Mouse (Mus musculus) kidney, adult 18-20 months (tissue): ENCODE results near the gene Mknk1.

Experiments
- DNase-seq: peaks from one replicate; pipeline ENCODE4 v3.0.0; 2021

The Mknk1 gene

DNA sequence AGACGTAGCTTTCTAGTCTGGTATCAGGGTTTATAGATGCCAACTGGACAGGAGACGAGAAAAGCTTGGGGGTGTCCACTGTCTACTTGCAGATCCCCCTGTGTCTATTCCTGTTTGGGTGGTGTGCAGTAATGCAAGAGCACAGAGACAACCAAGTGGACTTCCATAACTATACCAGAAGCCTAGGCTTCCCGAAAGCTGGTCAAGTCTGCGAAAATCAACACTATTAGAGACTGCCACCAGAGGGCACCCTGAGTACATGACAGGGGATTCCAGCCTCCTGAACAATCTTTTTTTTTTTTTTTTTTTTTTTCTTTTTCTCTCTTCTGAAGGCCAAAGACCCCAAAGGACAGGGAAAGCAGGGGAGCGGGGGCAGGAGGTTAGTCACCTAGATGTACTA is 63.8 kb downstream of the Mknk1 start:
- peak; percentile 83 for DNase-seq

DNA sequence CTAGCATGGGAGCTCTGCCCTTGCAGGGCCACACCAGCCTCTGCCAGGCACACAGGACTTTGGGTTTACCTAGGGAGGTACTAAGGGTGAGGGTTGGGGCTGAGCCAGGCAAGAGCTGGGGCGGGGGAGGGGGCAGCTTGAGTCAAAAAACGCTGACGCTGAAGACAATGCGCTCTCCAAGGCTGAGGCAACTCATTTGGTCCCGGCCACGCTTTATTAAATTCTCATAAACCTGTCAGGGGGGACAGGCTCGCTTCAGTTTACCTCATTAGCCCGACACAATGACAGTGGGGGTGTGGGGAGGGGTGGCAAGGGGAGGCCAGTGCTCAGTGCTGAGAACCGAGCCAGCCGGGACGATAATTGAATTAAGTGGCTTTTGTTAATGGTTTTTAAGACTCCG is 65.4 kb downstream of the Mknk1 start:
- no peak for DNase-seq

DNA sequence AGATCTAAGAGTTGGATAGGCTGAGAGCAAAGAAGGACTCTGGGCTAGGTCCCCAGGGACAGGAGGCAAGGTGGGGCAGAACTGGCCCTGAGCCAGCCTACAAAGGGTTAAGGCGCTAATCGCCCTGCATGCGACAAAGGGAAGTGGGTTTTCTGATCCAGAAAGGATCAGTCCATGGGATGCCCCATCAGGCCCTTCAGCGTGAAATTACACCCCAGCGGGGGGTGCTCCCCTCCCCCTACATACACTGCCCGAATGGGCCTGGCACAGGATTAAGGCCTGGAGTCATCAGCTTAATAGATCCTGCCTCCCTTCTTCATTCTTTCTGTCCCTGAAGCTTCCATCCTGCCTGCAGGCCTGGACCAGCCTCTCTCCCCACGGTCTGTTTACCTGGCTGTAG is 66.7 kb downstream of the Mknk1 start:
- no peak for DNase-seq

DNA sequence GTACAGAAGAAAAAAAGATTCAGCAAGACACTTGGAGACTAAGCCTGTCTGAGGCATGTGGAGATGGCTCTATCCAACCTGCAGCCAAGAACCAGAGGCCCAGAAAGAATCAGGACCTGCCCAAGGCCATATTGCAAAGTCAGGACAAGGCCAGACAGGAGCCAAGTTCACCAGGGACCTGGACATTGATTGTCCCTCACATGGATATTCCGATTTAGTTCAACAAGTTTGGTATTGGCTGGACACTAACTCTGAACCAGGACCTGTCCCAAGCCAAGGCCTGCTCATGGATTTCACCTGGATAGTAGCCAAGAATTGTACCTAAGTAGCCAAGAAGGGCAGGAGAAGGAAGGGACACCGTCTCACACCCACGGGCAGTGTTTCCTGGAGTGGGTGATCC is 67.8 kb downstream of the Mknk1 start:
- DNase-seq, result no peak

DNA sequence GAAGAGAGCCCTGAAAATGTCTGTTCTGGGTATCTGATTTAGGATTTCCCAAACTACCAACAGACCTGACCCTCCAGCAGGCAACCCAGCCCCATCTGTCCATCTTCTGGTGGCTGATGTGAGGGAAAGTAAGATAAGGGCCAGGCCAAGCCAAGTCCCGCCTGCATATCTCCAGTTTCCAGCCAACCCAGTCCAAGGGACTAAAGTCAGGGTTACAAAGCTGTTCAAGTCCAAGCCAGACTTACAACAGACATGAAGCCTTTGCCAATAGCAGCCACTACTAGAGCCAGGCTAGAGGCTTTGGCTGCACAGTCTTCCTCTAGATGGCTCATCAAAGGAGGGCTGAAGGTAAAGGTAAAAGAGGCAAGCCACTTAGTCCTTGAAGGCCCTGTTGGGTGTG is 69.0 kb downstream of the Mknk1 start:
- DNase-seq, result no peak

DNA sequence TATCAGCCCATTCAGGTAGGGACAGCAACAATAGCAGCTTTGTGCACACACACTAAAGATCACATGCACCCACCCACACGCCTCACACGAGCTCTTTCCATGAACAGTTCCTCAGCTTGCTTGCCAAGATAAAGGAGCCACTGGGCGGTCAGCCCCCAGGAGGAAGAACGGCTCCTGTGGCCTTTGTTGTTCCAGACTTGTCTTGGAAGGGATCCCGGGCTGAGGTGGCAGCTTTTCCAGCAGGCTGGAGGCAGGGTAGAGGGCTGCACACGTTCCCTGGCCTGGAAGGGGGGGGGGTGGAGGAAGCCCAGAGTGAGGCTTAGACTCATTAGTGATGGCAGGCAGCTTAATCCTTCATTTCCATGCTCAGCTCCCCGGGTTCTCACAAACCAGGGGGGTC is 69.6 kb downstream of the Mknk1 start:
- DNase-seq, result no peak

DNA sequence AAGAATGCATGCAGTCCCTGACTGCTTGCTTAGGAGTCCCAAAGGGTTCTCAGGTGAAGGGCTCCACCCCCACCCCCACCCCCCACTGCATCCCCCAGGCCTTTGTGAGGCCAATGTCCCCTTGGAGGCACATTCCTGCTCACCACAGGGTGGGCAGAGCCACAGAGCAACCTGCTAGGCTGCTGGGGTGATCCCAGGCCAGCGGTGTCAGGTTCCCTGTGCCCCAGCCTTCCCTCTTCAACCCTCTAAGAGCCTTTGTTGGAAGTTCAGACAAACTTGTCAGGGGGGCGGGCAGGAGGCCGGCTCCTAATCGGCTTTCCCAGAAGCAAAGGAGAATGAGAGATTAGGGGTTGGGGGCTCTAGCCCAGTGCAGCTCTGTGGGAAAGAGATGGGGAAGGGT is 72.6 kb downstream of the Mknk1 start:
- no peak for DNase-seq

DNA sequence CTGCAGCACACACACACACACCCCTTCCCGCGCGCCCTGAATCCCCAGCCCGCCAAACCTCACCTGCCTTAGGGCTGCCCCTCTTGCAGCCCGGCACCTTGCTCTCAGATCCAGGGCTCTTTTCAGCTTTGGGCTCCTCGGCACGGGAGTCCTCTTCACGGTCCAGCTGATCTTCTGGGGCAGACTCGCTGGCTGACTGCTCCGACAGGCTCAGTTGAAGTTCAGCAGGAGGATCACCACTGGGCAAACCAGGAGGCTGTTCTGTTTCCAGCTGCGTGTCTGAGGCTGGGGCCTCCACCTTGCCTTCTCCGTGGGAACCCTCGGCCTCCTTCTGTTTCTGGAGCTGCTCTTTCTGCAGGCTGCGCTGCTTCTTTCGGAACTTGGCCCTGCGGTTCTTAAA is 80.9 kb downstream of the Mknk1 start:
- peak; percentile 47 for DNase-seq

DNA sequence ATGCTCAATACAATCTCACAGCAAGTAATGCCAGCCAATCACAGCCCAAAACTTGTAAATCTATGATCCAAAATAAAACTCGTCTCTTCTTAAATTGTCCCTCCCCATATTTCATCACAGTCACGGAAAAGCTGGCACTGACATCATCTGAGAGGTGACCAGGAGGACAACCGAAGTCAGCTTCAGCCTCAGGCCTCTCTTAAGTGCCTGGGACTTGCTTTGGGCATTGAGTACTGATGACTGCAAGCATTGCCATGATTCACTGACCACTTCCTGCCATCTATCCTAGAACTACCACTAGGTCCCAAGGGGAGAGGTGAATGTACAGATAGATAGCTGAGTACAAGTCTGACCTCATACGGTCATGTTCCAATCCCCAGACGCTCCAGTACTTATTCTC is 83.7 kb downstream of the Mknk1 start:
- DNase-seq, result no peak

DNA sequence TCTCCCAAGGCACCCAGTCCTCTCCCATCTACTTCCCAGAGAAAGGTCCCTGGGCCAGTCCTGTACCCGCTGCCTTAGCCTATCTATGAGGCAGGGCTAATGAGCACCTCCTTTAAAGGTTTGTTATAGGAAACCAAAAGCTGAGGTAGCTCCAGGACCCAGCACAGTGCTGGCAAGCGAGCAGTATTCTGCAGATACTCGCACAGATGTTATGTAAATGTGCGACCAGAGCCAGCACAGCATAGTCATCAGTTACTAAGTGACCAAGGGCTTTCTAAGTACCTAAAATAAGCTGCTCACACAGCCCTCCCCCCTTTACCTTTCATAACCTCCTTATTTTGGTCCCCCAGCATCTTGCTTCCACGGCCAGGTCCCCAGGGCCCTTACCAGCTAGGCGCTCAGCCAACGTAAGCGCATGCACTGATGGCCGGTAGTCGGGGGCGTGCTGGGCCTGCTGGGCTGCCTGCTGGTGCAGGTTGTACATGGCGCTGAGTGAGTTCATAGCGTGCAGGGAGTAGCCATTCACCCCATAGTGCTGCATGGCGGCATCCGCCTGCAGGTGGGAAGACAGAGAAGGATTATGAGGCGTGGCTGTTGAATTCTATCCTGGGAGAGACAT is 84.4 kb downstream of the Mknk1 start:
- no peak for DNase-seq

DNA sequence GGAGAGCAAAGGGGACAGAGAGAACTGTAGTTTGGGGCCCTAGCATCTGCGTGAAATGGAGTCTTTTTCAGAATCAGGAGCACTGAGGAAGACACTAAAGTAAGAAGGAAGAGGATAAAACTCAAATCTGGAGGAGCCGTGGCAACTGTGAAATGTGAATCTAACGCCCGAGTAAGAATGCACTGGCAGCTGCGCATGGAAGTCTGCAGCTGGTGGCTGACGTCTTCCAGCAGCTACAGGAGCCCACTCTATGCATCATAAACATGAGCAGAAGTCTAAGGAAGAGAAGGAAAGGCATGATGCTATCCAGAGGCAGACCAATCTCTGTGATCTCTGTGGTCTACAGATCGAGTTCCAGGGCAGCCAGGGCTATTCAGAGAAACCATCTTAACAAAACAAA is 88.6 kb downstream of the Mknk1 start:
- no peak for DNase-seq
